24 mouse cellular contexts compared by ENCODE assay signal in genomic region chr6:99372427-99372826, GRCm38 (mm10).
"Had no signal": no experiment of that assay in that cellular context is flagged by ENCODE, and none has a peak within 500 bp of the region (broad histone marks: within the 10 kb centered on the region; RNA-seq: fewer than 3 reads in every experiment).

No protein-coding gene starts in this region.

- H3K9me3 ChIP-seq: kidney, embryonic 15.5 days; limb, embryonic 12.5 days; limb, embryonic 15.5 days; liver, embryonic 12.5 days; midbrain, embryonic 12.5 days; midbrain, embryonic 15.5 days; neural tube, embryonic 12.5 days; neural tube, embryonic 15.5 days had no signal

- ATAC-seq: inflammation-experienced regulatory T-cells, adult 6 months; liver, embryonic 12.5 days; midbrain, embryonic 15.5 days had no signal

- DNase-seq: kidney, adult 11 months; kidney, adult 8-10 months; kidney, postnatal 10 days; kidney, postnatal 36 days; layer of hippocampus, postnatal 36 days; left cerebral cortex, postnatal 4 days; lung, adult 2 months; lung, postnatal 36 days; right cerebral cortex, adult 18-20 months; right cerebral cortex, postnatal 14 days; spleen, adult 18-20 months; thymus, adult 18-20 months; thymus, postnatal 36 days had no signal

- H3K27me3 ChIP-seq: limb, embryonic 15.5 days; liver, embryonic 12.5 days; megakaryocyte, embryonic 14.5 days; midbrain, embryonic 12.5 days; midbrain, embryonic 15.5 days; neural tube, embryonic 12.5 days had no signal

- H3K9ac ChIP-seq: kidney, embryonic 15.5 days; limb, embryonic 12.5 days; limb, embryonic 15.5 days; liver, embryonic 12.5 days; midbrain, embryonic 12.5 days; midbrain, embryonic 15.5 days; neural tube, embryonic 12.5 days; neural tube, embryonic 15.5 days had no signal

- H3K4me2 ChIP-seq: kidney, embryonic 15.5 days; limb, embryonic 12.5 days; limb, embryonic 15.5 days; liver, embryonic 12.5 days; midbrain, embryonic 12.5 days; midbrain, embryonic 15.5 days; neural tube, embryonic 12.5 days; neural tube, embryonic 15.5 days had no signal

- H3K4me3 ChIP-seq: kidney, embryonic 15.5 days; left cerebral cortex, adult 2 months; limb, embryonic 12.5 days; limb, embryonic 15.5 days; liver, embryonic 12.5 days; megakaryocyte, embryonic 14.5 days; midbrain, embryonic 12.5 days; midbrain, embryonic 15.5 days; neural tube, embryonic 12.5 days; neural tube, embryonic 15.5 days had no signal

- H3K27ac ChIP-seq: kidney, embryonic 15.5 days; left cerebral cortex, adult 2 months; limb, embryonic 12.5 days; limb, embryonic 15.5 days; liver, embryonic 12.5 days; midbrain, embryonic 12.5 days; midbrain, embryonic 15.5 days; neural tube, embryonic 12.5 days; neural tube, embryonic 15.5 days had no signal

- H3K36me3 ChIP-seq: kidney, embryonic 15.5 days; limb, embryonic 15.5 days; midbrain, embryonic 12.5 days; midbrain, embryonic 15.5 days; neural tube, embryonic 12.5 days; neural tube, embryonic 15.5 days had no signal
